10 mouse cellular contexts compared by ENCODE assay signal in genomic region chr11:120707225-120707624, GRCm38 (mm10). TPM values are rescaled to one million over a fixed set of nuclear protein-coding genes. Genes with fewer than 3 reads are reported as not detected.
DNase-seq lines count a peak whose midpoint lies in the region; ATAC-seq and TF ChIP-seq lines count a peak whose summit lies in the region.
"Had no signal": no experiment of that assay in that cellular context is flagged by ENCODE, and none has a peak within 500 bp of the region (broad histone marks: within the 10 kb centered on the region; RNA-seq: fewer than 3 reads in every experiment).

No protein-coding gene starts in this region.

- WGBS in forebrain, embryonic 10.5 days, result 3% methylated on average over 12 of the region's 12 CpGs
- under 1% methylated on average over 10 of the region's 12 CpGs for WGBS in forebrain, embryonic 13.5 days
- WGBS in kidney, postnatal 0 days, result 15% methylated on average over 12 of the region's 12 CpGs
- WGBS in embryonic facial prominence, embryonic 13.5 days, result 9% methylated on average over 12 of the region's 12 CpGs
- 3% methylated on average over 11 of the region's 12 CpGs for WGBS in midbrain, embryonic 14.5 days

- H3K27me3 ChIP-seq in forebrain, embryonic 10.5 days (ENCODE audit: poor library complexity, severe bottlenecking), result peaks cover 32% of the 10 kb centered on the region
- H3K27me3 ChIP-seq in forebrain, embryonic 13.5 days, result no peaks in the 10 kb centered on the region
- H3K27me3 ChIP-seq in kidney, postnatal 0 days (ENCODE audit: insufficient read depth, low read length), result no peaks in the 10 kb centered on the region
- no peaks in the 10 kb centered on the region for H3K27me3 ChIP-seq in embryonic facial prominence, embryonic 13.5 days
- no peaks in the 10 kb centered on the region for H3K27me3 ChIP-seq in midbrain, embryonic 14.5 days (ENCODE audit: control insufficient read depth, insufficient read depth, low read length)

- no peaks in the 10 kb centered on the region for H3K9me3 ChIP-seq in forebrain, embryonic 10.5 days
- H3K9me3 ChIP-seq in forebrain, embryonic 13.5 days (replicated peaks), result no peaks in the 10 kb centered on the region
- no peaks in the 10 kb centered on the region for H3K9me3 ChIP-seq in kidney, postnatal 0 days (replicated peaks; ENCODE audit: low read length)
- no peaks in the 10 kb centered on the region for H3K9me3 ChIP-seq in embryonic facial prominence, embryonic 13.5 days
- no peaks in the 10 kb centered on the region for H3K9me3 ChIP-seq in midbrain, embryonic 14.5 days (ENCODE audit: control insufficient read depth, low read length)

- no peak for TF ChIP-seq CTCF in kidney, postnatal 0 days (IDR thresholded peaks at IDR 0.05; ENCODE audit: low read depth)

- ATAC-seq in forebrain, embryonic 13.5 days, result no peak
- no peak for ATAC-seq in kidney, postnatal 0 days (replicated peaks; ENCODE audit: low FRiP score, low read depth)
- ATAC-seq in embryonic facial prominence, embryonic 13.5 days (ENCODE audit: insufficient number of reproducible peaks, insufficient read depth, low FRiP score, low TSS enrichment, low read depth), result no peak
- ATAC-seq in midbrain, embryonic 14.5 days (ENCODE audit: low FRiP score, low TSS enrichment), result peak; percentile 17; the same call in 1 of the 2 replicates

- peaks cover 70% of the 10 kb centered on the region for H3K4me1 ChIP-seq in forebrain, embryonic 10.5 days
- H3K4me1 ChIP-seq in forebrain, embryonic 13.5 days, result peaks cover 36% of the 10 kb centered on the region
- H3K4me1 ChIP-seq in kidney, postnatal 0 days (replicated peaks; ENCODE audit: insufficient read depth, low read length), result peaks cover 16% of the 10 kb centered on the region
- H3K4me1 ChIP-seq in embryonic facial prominence, embryonic 13.5 days, result peaks cover 64% of the 10 kb centered on the region
- H3K4me1 ChIP-seq in midbrain, embryonic 14.5 days (ENCODE audit: control insufficient read depth, insufficient read depth, low read length), result peaks cover 23% of the 10 kb centered on the region

- H3K27ac ChIP-seq in forebrain, embryonic 10.5 days, result peak overlapping the region; percentile 86
- H3K27ac ChIP-seq in forebrain, embryonic 13.5 days, result no peak overlapping the region
- H3K27ac ChIP-seq in kidney, postnatal 0 days, result no peak overlapping the region
- peak overlapping the region; percentile 86 for H3K27ac ChIP-seq in embryonic facial prominence, embryonic 13.5 days
- H3K27ac ChIP-seq in midbrain, embryonic 14.5 days (replicated peaks; ENCODE audit: low read depth, low read length), result peak overlapping the region; percentile 52; the same call in 1 of the 2 replicates

- peak; percentile 43 for DNase-seq in forebrain, embryonic 10.5 days (ENCODE audit: extremely low spot score, low spot score)
- peak; percentile 28 for DNase-seq in kidney, postnatal 0 days (ENCODE audit: low spot score)
- no peak for DNase-seq in kidney, postnatal 36 days
- DNase-seq in midbrain, embryonic 14.5 days, result peak; percentile 52
- no peak for DNase-seq in spleen, postnatal 10 days (ENCODE audit: low spot score in 2 of 2)
- DNase-seq in testis, postnatal 10 days (ENCODE audit: low spot score), result no peak
- DNase-seq: cerebellum, adult 9-11 months; kidney, postnatal 25 days had no signal

- no peak overlapping the region for H3K4me2 ChIP-seq in forebrain, embryonic 13.5 days
- no peak overlapping the region for H3K4me2 ChIP-seq in kidney, postnatal 0 days (ENCODE audit: low read length)
- H3K4me2 ChIP-seq in embryonic facial prominence, embryonic 13.5 days, result no peak overlapping the region; the same call in 1 of the 2 replicates
- H3K4me2 ChIP-seq in midbrain, embryonic 14.5 days (ENCODE audit: low read length), result no peak overlapping the region

- H3K4me3 ChIP-seq in forebrain, embryonic 10.5 days, result peak overlapping the region; percentile 36
- H3K4me3 ChIP-seq in forebrain, embryonic 13.5 days, result no peak overlapping the region
- no peak overlapping the region for H3K4me3 ChIP-seq in kidney, postnatal 0 days (replicated peaks; ENCODE audit: low read depth, low read length)
- no peak overlapping the region for H3K4me3 ChIP-seq in embryonic facial prominence, embryonic 13.5 days
- no peak overlapping the region for H3K4me3 ChIP-seq in midbrain, embryonic 14.5 days (replicated peaks; ENCODE audit: low read depth, low read length)

- peaks cover 56% of the 10 kb centered on the region for H3K36me3 ChIP-seq in forebrain, embryonic 10.5 days (replicated peaks)
- H3K36me3 ChIP-seq in forebrain, embryonic 13.5 days (ENCODE audit: poor library complexity, severe bottlenecking), result peaks cover 62% of the 10 kb centered on the region
- 0 out of 2 replicates have a peak, but pooled peaks cover 10% of the 10 kb centered on the region for H3K36me3 ChIP-seq in kidney, postnatal 0 days (ENCODE audit: insufficient read depth, low read length)
- peaks cover 39% of the 10 kb centered on the region for H3K36me3 ChIP-seq in embryonic facial prominence, embryonic 13.5 days
- H3K36me3 ChIP-seq in midbrain, embryonic 14.5 days (ENCODE audit: control insufficient read depth, insufficient read depth, low read length), result peaks cover 47% of the 10 kb centered on the region

- H3K9ac ChIP-seq in forebrain, embryonic 13.5 days, result no peak overlapping the region
- no peak overlapping the region for H3K9ac ChIP-seq in kidney, postnatal 0 days (ENCODE audit: low read depth, low read length)
- no peak overlapping the region for H3K9ac ChIP-seq in embryonic facial prominence, embryonic 13.5 days
- no peak overlapping the region; the same call in 1 of the 2 replicates for H3K9ac ChIP-seq in midbrain, embryonic 14.5 days (replicated peaks; ENCODE audit: low read length)

RNA-seq across cellular contexts. Expression of gene Cenpx, which starts 6.3 kb away (rescaled TPM):
- 118 and 133 TPM in 2 replicates for polyA plus RNA-seq in forebrain, embryonic 10.5 days (2016; fragmentation: Nextera tagmentation; extraction: Ambion mirVana)
- 127 TPM in 2 replicates for polyA plus RNA-seq in forebrain, embryonic 13.5 days (2015; fragmentation: Nextera tagmentation; extraction: Ambion mirVana)
- polyA plus RNA-seq in kidney, postnatal 0 days (2015; fragmentation: Nextera tagmentation; extraction: Ambion mirVana), result 160 and 174 TPM in 2 replicates
- 132 and 154 TPM in 2 replicates for polyA plus RNA-seq in embryonic facial prominence, embryonic 13.5 days (2015; fragmentation: Nextera tagmentation; extraction: Ambion mirVana)
- 99.1 and 105 TPM in 2 replicates for polyA plus RNA-seq in midbrain, embryonic 14.5 days (2014; fragmentation: Nextera tagmentation; extraction: Ambion mirVana)

RNA-seq across cellular contexts. Expression of gene Lrrc45, which starts 6.5 kb away (rescaled TPM):
- 51.9 and 59.2 TPM in 2 replicates for polyA plus RNA-seq in forebrain, embryonic 10.5 days (2016; fragmentation: Nextera tagmentation; extraction: Ambion mirVana)
- polyA plus RNA-seq in forebrain, embryonic 13.5 days (2015; fragmentation: Nextera tagmentation; extraction: Ambion mirVana), result 64.5 and 72.9 TPM in 2 replicates
- 31.3 and 33.5 TPM in 2 replicates for polyA plus RNA-seq in kidney, postnatal 0 days (2015; fragmentation: Nextera tagmentation; extraction: Ambion mirVana)
- polyA plus RNA-seq in embryonic facial prominence, embryonic 13.5 days (2015; fragmentation: Nextera tagmentation; extraction: Ambion mirVana), result 71.0 and 77.8 TPM in 2 replicates
- 50.4 and 72.1 TPM in 2 replicates for polyA plus RNA-seq in midbrain, embryonic 14.5 days (2014; fragmentation: Nextera tagmentation; extraction: Ambion mirVana)

RNA-seq across cellular contexts. Expression of gene Rac3, which starts 14.0 kb away (rescaled TPM):
- 23.8 and 28.4 TPM in 2 replicates for polyA plus RNA-seq in forebrain, embryonic 10.5 days (2016; fragmentation: Nextera tagmentation; extraction: Ambion mirVana)
- 83.0 and 105 TPM in 2 replicates for polyA plus RNA-seq in forebrain, embryonic 13.5 days (2015; fragmentation: Nextera tagmentation; extraction: Ambion mirVana)
- polyA plus RNA-seq in kidney, postnatal 0 days (2015; fragmentation: Nextera tagmentation; extraction: Ambion mirVana), result 23.4 and 23.7 TPM in 2 replicates
- polyA plus RNA-seq in embryonic facial prominence, embryonic 13.5 days (2015; fragmentation: Nextera tagmentation; extraction: Ambion mirVana), result 66.0 and 72.6 TPM in 2 replicates
- polyA plus RNA-seq in midbrain, embryonic 14.5 days (2014; fragmentation: Nextera tagmentation; extraction: Ambion mirVana), result 113 and 646 TPM in 2 replicates

RNA-seq across cellular contexts. Expression of gene Dcxr, which starts 19.9 kb away (rescaled TPM):
- polyA plus RNA-seq in forebrain, embryonic 10.5 days (2016; fragmentation: Nextera tagmentation; extraction: Ambion mirVana), result 13.3 and 14.8 TPM in 2 replicates
- 7.8 and 9.5 TPM in 2 replicates for polyA plus RNA-seq in forebrain, embryonic 13.5 days (2015; fragmentation: Nextera tagmentation; extraction: Ambion mirVana)
- polyA plus RNA-seq in kidney, postnatal 0 days (2015; fragmentation: Nextera tagmentation; extraction: Ambion mirVana), result 112 and 123 TPM in 2 replicates
- polyA plus RNA-seq in embryonic facial prominence, embryonic 13.5 days (2015; fragmentation: Nextera tagmentation; extraction: Ambion mirVana), result 17.9 and 18.3 TPM in 2 replicates
- polyA plus RNA-seq in midbrain, embryonic 14.5 days (2014; fragmentation: Nextera tagmentation; extraction: Ambion mirVana), result 6.0 and 8.6 TPM in 2 replicates

RNA-seq across cellular contexts. Expression of gene Cbr2, which starts 24.7 kb away (rescaled TPM):
- polyA plus RNA-seq in forebrain, embryonic 10.5 days (2016; fragmentation: Nextera tagmentation; extraction: Ambion mirVana), result 1.1 and 1.3 TPM in 2 replicates
- polyA plus RNA-seq in forebrain, embryonic 13.5 days (2015; fragmentation: Nextera tagmentation; extraction: Ambion mirVana), result 0.26 TPM in 1 of 2 replicates, not detected in the other
- polyA plus RNA-seq in kidney, postnatal 0 days (2015; fragmentation: Nextera tagmentation; extraction: Ambion mirVana), result 1.8 and 3.6 TPM in 2 replicates
- polyA plus RNA-seq in embryonic facial prominence, embryonic 13.5 days (2015; fragmentation: Nextera tagmentation; extraction: Ambion mirVana), result 27.1 and 32.3 TPM in 2 replicates
- polyA plus RNA-seq in midbrain, embryonic 14.5 days (2014; fragmentation: Nextera tagmentation; extraction: Ambion mirVana), result 0.51 TPM in 1 of 2 replicates, not detected in the other

Comparison
In these comparisons a context has a peak if more than half of its experiments do, and no peak if none do; other contexts are left out.
1. DNase-seq: peak in forebrain, embryonic 10.5 days (single experiment), kidney, postnatal 0 days (single experiment) and midbrain, embryonic 14.5 days (single experiment); none in kidney, postnatal 36 days (0 of 2), spleen, postnatal 10 days (0 of 2) and testis, postnatal 10 days (single experiment).
2. H3K27ac ChIP-seq: peak in forebrain, embryonic 10.5 days (single experiment), embryonic facial prominence, embryonic 13.5 days (single experiment) and midbrain, embryonic 14.5 days (single experiment); none in forebrain, embryonic 13.5 days (single experiment) and kidney, postnatal 0 days (single experiment).